Mouse (Mus musculus): ENCODE measurements around the gene Smo.

DNA sequence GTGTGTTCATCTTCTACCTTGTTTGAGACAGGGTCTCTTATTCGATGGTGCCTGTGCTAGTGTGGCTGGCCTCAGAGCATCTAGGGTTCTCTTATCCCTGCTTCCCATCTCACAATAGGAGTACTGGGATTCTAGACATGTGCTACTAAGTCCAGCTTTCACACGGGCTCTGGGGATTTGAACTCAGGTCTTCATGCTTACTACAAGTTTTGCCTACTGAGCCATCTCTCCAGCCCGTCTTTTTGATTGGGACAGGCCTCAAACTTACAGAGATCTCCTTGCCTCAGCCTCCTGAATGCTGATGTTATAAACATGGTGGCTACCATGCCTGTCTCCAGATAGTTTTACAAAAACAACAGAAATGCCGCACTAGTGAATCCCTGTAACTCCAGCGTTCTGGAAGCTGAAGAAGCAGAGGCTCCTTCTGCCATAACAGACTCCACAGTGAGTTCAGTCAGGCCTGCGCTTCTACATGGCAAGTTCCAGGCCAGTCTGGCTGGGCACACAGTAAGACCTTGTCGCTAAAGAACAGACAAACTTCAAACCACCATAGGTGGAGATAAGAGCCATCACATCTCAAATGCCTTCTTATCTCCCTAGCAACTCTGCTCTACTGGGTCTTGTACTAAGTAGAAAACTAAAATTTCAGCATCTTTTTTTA, 36.1 kb upstream of the Smo start:
- TF ChIP-seq POLR2A (IDR thresholded peaks at IDR 0.05; ENCODE audit: low read depth, low read length): no peak
- no peak for TF ChIP-seq CTCF (IDR thresholded peaks at IDR 0.05; ENCODE audit: extremely low read depth, insufficient read depth, insufficient read length, insufficient replicate concordance)

Data from spleen, adult 2 months (tissue).